Mouse (Mus musculus) lung, embryonic 16.5 days (tissue): ENCODE results near the gene Hoxb4. TPM values are rescaled to one million over a fixed set of nuclear protein-coding genes. Genes with fewer than 3 reads are reported as not detected.

ENCODE experiments used
- ATAC-seq: fragments of 200-750 bp; cut with Nextera tagmentation; 2 replicates; pipeline ENCODE4 v1.8.0; 2017; ENCODE audit warnings: low read depth, mild to moderate bottlenecking, moderate library complexity
- H3K27ac ChIP-seq: fragments of 300-500 bp; sonication (generic); 2 replicates; pipeline ENCODE4 v1.5.1; 2014; ENCODE audit warnings: mild to moderate bottlenecking, control low read depth, low read length
- H3K27me3 ChIP-seq: fragments of 300-500 bp; sonication (generic); 2 replicates; pipeline ENCODE4 v1.6.1; 2014; ENCODE audit warnings: low read depth, low read length, mixed read lengths; ENCODE audit not compliant: control insufficient read depth, insufficient read depth
- H3K36me3 ChIP-seq: fragments of 300-500 bp; sonication (generic); 2 replicates; pipeline ENCODE4 v1.6.1; 2014; ENCODE audit warnings: low read length; ENCODE audit not compliant: control insufficient read depth, insufficient read depth
- H3K4me1 ChIP-seq: fragments of 300-500 bp; sonication (generic); replicated peaks from 2 replicates; pipeline ENCODE4 v1.6.1; 2014; ENCODE audit warnings: low read length, mixed read lengths; ENCODE audit not compliant: control insufficient read depth, insufficient read depth
- H3K4me2 ChIP-seq: fragments of 300-500 bp; sonication (generic); 2 replicates; pipeline ENCODE4 v1.6.1; 2014; ENCODE audit warnings: low read depth, low read length, control low read depth
- H3K4me3 ChIP-seq: fragments of 300-500 bp; sonication (generic); 2 replicates; pipeline ENCODE4 v1.5.1; 2014; ENCODE audit warnings: mild to moderate bottlenecking, low read length, control low read depth
- H3K9ac ChIP-seq: fragments of 300-500 bp; sonication (generic); 2 replicates; pipeline ENCODE4 v1.6.1; 2014; ENCODE audit warnings: low read length, control low read depth
- H3K9me3 ChIP-seq: fragments of 300-500 bp; sonication (generic); 2 replicates; pipeline ENCODE4 v1.6.1; 2016; ENCODE audit warnings: low read length; ENCODE audit not compliant: control insufficient read depth
- WGBS: fragments of 180-500 bp; shearing (Covaris S2); extraction: QIAGEN DNeasy Blood & Tissue Kit; methylation state at CpG from one replicate; pipeline ENCODE4 v1.1.7; 2014; 5-methylcytosine and 5-hydroxymethylcytosine counted together
- polyA plus RNA-seq: library from polyadenylated mRNA; unstranded; fragments of >200 nt; fragmentation: Nextera tagmentation; extraction: Ambion mirVana; gene quantifications from 2 replicates; pipeline ENCODE4 v1.2.1, GENCODE M21; 2015

Gene Hoxb4
- polyA plus RNA-seq, 1 experiment from 2014 or later: 3.4 TPM

DNA sequence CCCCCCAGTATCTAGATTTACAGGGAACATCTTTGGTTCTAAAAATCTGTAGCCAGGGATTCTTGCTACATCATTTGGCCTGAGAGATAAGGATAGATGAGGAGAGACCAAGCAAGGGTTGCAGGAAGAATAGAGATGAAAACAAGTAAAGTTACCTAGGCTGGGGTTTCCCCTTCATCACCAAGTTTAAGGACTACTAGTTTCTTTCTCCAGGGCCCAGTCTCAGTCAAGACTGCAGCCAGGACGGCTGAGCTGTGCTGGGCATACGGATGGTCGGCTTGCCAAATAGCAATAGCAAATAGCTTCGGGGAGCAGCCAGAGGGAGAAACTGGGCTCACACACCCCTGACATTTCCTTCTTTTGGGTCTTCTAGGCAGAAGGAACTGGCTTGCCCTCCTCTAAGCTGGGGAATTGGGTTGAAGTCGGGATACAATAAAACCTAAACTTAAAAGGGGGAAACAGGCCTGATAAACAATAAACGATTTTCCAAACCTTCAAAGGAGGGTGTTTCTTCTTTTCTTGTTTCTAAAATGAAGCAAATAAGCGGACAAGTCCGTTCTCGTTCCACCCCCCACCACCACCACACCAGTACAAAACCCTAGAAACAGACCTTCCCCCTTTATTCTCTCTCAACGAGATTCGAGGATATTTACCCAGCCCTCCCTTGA, 20.0 kb upstream of the Hoxb4 start:
- Histone ChIP-seq H3K4me3 (no peak overlapping the region), H3K27me3 (peaks cover 79% of the 10 kb centered on the region), H3K4me2 (peak overlapping the region; percentile 79; the same call in 1 of the 2 replicates), H3K9ac (no peak overlapping the region), H3K9me3 (no peaks in the 10 kb centered on the region), H3K27ac (no peak overlapping the region), H3K36me3 (no peaks in the 10 kb centered on the region), H3K4me1 (peaks cover 10% of the 10 kb centered on the region; the same call in 1 of the 2 replicates)
- 19% methylated on average over 11 of the region's 11 CpGs for WGBS
- ATAC-seq: no peak

DNA sequence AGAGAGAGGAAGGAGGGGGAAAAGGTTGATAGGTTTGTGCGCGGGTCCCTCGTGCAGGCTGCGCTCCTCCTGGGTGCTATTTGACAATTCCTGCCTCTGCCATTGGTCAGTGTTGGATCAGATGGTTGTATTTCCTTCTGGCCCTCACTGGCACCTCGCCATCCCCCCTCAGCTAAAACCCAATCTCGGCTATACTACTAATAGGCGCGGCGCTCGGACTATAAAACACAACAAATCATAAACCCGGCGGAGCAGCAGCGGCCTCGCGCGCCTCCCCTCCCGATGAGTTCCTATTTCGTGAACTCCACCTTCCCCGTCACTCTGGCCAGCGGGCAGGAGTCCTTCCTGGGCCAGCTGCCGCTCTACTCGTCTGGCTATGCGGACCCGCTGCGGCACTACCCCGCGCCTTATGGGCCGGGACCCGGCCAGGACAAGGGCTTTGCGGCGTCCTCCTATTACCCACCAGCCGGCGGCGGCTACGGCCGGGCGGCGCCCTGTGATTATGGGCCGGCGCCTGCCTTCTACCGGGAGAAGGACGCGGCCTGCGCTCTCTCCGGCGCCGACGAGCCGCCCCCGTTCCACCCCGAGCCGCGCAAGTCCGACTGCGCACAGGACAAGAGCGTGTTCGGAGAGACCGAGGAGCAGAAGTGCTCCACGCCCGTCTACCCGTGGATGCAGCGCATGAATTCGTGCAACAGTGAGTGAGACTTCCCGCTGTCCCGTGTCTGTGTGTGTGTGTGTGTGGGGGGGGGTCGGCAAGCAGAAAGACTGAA, 19.0 kb upstream of the Hoxb4 start:
- H3K4me3 ChIP-seq: peak overlapping the region; percentile 61
- under 1% methylated on average over 63 of the region's 66 CpGs for WGBS
- peaks cover 10% of the 10 kb centered on the region; the same call in 1 of the 2 replicates for H3K4me1 ChIP-seq
- H3K27ac ChIP-seq: peak overlapping the region; percentile 68
- H3K36me3 ChIP-seq: no peaks in the 10 kb centered on the region
- ATAC-seq: peak; percentile 34
- H3K27me3 ChIP-seq: peaks cover 76% of the 10 kb centered on the region
- no peaks in the 10 kb centered on the region for H3K9me3 ChIP-seq
- H3K4me2 ChIP-seq: peak overlapping the region; percentile 79
- H3K9ac ChIP-seq: peak overlapping the region; percentile 77

DNA sequence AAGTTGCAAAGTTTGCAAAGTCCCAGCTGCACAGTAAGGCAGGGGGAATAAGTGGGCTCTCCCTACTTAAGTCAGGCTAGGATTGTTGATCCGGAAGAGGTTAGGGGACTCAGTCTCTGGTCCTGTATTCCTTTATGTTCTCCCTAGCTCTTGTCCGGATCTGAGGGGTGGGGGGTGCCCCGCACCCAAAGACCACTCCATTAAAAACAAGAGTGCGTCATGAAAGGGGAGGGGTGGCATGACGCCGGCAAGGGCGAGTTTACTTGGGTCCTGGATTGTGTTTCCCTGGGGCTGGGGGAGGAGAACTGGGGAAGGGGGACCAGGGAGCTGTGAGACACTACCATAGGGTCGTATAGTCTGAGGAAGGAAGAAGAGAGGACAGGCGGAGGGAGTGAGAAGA, 18.3 kb upstream of the Hoxb4 start:
- WGBS: under 1% methylated on average over 9 of the region's 9 CpGs
- H3K9ac ChIP-seq: peak overlapping the region; percentile 77
- H3K27ac ChIP-seq: peak overlapping the region; percentile 47
- peak overlapping the region; percentile 79 for H3K4me2 ChIP-seq
- H3K4me1 ChIP-seq: peaks cover 10% of the 10 kb centered on the region; the same call in 1 of the 2 replicates
- peak overlapping the region; percentile 61 for H3K4me3 ChIP-seq
- H3K36me3 ChIP-seq: no peaks in the 10 kb centered on the region
- H3K27me3 ChIP-seq: peaks cover 77% of the 10 kb centered on the region
- no peaks in the 10 kb centered on the region for H3K9me3 ChIP-seq
- ATAC-seq: no peak

DNA sequence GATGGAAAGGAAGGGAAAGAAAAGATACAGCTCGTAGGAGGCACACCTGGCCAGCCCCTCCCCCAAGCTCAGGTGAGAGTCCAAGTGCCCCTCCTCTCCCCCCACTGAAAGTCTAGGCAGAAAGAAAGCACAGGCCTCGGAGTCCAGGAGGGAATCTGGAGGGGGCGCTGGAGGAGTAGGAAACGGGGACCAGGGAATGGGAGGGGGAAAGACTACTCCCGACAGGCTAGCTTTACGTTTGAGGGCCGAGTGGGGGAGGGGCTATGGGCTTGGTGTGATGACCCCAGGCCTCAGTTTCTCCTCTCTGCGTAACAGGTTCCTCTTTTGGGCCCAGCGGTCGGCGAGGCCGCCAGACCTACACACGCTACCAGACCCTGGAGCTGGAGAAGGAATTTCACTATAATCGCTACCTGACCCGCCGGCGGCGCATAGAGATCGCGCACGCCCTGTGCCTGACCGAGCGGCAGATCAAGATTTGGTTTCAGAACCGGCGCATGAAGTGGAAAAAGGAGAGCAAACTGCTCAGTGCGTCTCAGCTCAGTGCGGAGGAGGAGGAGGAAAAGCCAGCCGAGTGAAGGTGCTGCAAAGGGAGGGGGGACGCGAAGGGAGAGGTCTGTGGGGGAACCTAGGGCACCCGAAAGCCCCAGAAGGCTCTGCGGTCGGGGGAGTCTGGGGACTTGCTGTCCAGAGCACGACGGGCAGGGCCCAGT, 17.6 kb upstream of the Hoxb4 start:
- peaks cover 8% of the 10 kb centered on the region; the same call in 1 of the 2 replicates for H3K4me1 ChIP-seq
- H3K4me2 ChIP-seq: peak overlapping the region; percentile 79
- H3K27ac ChIP-seq: peak overlapping the region; percentile 47
- H3K9ac ChIP-seq: peak overlapping the region; percentile 77
- H3K4me3 ChIP-seq: peak overlapping the region; percentile 61
- peaks cover 76% of the 10 kb centered on the region for H3K27me3 ChIP-seq
- no peaks in the 10 kb centered on the region for H3K36me3 ChIP-seq
- no peak for ATAC-seq
- WGBS: 1% methylated on average over 35 of the region's 35 CpGs
- H3K9me3 ChIP-seq: no peaks in the 10 kb centered on the region

DNA sequence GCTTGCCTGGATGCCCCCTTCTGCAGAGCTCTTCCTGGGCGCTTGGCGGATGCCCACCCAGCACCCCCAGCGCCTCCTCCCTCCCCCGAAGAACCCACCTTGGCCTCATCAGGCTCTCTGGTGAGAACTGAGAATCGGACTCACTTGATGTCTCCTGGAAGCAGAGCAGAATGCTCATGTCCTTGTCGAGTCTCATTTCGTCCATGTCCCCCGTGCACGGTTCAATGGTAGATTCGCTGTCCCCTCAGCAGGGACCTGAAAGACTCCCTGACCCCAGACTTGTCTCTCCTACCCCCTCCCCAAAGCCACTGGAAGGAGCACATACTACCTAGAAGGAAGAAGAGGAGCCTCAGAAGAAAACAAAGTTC, 17.0 kb upstream of the Hoxb4 start:
- no peaks in the 10 kb centered on the region for H3K9me3 ChIP-seq
- H3K36me3 ChIP-seq: no peaks in the 10 kb centered on the region
- H3K27ac ChIP-seq: peak overlapping the region; percentile 21
- peaks cover 7% of the 10 kb centered on the region for H3K4me1 ChIP-seq
- H3K4me3 ChIP-seq: peak overlapping the region; percentile 61
- H3K4me2 ChIP-seq: peak overlapping the region; percentile 79
- WGBS: 20% methylated on average over 9 of the region's 10 CpGs
- peaks cover 75% of the 10 kb centered on the region for H3K27me3 ChIP-seq
- peak overlapping the region; percentile 77 for H3K9ac ChIP-seq
- no peak for ATAC-seq

DNA sequence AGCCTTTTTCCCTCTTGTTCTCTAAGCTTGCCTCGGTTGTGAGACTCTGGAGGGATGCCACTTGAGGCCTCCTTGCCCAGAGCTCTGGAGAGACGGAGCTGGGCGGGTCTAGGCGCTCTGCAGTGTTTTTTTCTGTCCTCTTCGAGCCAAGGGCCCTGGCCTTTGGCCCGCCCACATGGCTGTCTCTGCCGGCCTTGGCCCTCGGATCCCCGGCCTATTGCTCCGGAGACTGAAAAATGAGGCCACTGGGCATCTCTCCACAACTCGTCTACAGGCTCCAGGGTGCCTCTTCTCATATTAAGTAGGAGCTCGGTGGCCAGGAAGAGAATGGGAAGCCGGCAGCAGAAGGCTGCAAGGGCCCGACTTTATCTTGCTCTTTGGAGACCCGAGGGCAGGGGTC, 16.2 kb upstream of the Hoxb4 start:
- peak overlapping the region; percentile 64 for H3K9ac ChIP-seq
- H3K36me3 ChIP-seq: no peaks in the 10 kb centered on the region
- H3K4me3 ChIP-seq: peak overlapping the region; percentile 58
- peaks cover 73% of the 10 kb centered on the region for H3K27me3 ChIP-seq
- H3K27ac ChIP-seq: peak overlapping the region; percentile 73
- H3K4me2 ChIP-seq: peak overlapping the region; percentile 79
- peaks cover 7% of the 10 kb centered on the region for H3K4me1 ChIP-seq
- ATAC-seq: peak; percentile 18; the same call in 1 of the 2 replicates
- WGBS: 7% methylated on average over 15 of the region's 15 CpGs
- H3K9me3 ChIP-seq: no peaks in the 10 kb centered on the region

DNA sequence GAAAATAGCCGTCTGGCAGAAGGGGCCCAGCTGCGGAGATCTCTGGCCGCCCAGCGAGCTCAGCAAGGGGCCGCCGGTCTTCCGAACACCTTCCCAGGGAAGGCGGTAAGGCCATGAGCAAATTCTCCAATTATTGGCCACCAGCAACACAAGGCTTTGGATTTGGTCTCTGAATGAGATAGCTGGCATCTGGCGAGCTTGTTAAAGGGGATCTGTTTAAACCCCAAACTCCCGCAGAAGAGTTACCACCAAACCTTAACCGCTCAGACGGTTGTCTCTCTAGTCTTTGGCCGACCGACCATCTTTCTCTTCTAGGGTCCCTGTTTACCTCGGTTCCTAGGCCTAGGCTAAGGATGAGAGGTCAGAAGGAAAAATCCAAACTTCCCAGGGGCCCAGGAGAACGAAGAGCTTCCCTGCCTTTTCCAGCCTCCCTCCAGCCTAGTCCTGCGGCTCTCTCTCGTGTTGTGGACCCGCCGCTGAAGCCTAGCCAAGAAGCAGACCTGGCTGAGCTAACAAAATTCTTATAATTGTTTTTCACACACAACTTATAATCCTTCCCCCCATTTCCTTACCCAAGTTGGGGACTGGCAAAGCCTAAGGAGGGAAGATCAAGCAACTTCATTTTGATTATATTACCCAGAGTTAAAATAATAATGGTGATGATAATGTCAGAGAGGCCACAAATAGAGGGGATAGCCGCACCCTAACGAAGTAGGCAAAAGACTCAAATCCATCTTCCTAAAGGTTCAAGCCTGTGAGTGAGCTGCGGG, 15.5 kb upstream of the Hoxb4 start:
- Histone ChIP-seq H3K9ac (peak overlapping the region; percentile 64), H3K4me3 (peak overlapping the region; percentile 58), H3K4me1 (peaks cover 7% of the 10 kb centered on the region), H3K4me2 (peak overlapping the region; percentile 79), H3K27me3 (peaks cover 68% of the 10 kb centered on the region), H3K9me3 (no peaks in the 10 kb centered on the region), H3K27ac (peak overlapping the region; percentile 73), H3K36me3 (no peaks in the 10 kb centered on the region)
- WGBS: 16% methylated on average over 23 of the region's 23 CpGs
- ATAC-seq: no peak

DNA sequence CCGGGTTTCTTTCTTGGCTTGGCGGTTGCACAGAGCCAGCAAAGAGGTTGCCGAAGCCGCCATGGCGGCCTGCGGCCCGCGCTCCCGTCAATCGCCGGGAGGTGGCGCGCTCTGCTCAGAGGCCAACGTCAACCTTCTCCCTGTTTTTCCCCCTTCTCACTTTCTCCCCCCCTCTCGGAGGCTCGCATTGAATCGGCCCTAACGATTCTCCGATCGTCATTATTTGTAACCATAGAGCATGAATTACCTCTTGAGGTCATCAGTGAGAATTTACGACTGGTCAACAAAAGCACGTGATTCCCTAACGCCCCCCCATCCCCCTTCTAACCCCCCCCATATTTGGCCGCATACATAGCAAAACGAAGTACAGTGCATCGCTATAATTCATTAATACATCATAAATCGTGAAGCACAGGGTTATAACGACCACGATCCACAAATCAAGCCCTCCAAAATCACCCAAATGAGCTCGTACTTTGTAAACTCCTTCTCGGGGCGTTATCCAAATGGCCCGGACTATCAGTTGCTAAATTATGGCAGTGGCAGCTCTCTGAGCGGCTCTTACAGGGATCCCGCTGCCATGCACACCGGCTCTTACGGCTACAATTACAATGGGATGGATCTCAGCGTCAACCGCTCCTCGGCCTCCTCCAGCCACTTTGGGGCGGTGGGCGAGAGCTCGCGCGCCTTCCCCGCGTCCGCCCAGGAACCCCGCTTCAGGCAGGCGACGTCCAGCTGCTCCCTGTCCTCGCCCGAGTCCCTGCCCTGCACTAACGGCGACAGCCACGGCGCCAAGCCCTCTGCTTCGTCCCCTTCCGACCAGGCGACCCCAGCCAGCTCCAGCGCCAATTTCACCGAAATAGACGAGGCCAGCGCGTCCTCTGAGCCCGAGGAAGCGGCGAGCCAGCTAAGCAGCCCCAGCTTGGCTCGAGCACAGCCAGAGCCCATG, 14.6 kb upstream of the Hoxb4 start, which contains the start of gene Hoxb5:
Gene Hoxb5 (plus strand): TSS at position 186 of the 949 bp plus-strand sequence.
- H3K27ac ChIP-seq: peak within 1 kb of the TSS; percentile 95

More for the DNA sequence above, 14.6 kb upstream of the Hoxb4 start, which contains the start of gene Hoxb5:
- H3K27me3 ChIP-seq: peaks cover 70% of the 10 kb centered on the region
- peak; percentile 80 for ATAC-seq
- peak within 1 kb of the TSS; percentile 79 for H3K4me2 ChIP-seq
- under 1% methylated on average over 69 of the region's 69 CpGs for WGBS
- H3K4me3 ChIP-seq: peak within 1 kb of the TSS; percentile 58
- no peaks in the 10 kb centered on the region for H3K9me3 ChIP-seq
- peaks cover 7% of the 10 kb centered on the region for H3K4me1 ChIP-seq
- H3K36me3 ChIP-seq: no peaks in the 10 kb centered on the region
- H3K9ac ChIP-seq: peak within 1 kb of the TSS; percentile 76
